Mouse (Mus musculus): ENCODE measurements at regions not wholly inside any gene's neighbourhood (a gene's known extent, or its start where the extent isn't known, plus 50 kb on each side); places are given as distances from the start of the nearest gene placed in this dataset.

DNA sequence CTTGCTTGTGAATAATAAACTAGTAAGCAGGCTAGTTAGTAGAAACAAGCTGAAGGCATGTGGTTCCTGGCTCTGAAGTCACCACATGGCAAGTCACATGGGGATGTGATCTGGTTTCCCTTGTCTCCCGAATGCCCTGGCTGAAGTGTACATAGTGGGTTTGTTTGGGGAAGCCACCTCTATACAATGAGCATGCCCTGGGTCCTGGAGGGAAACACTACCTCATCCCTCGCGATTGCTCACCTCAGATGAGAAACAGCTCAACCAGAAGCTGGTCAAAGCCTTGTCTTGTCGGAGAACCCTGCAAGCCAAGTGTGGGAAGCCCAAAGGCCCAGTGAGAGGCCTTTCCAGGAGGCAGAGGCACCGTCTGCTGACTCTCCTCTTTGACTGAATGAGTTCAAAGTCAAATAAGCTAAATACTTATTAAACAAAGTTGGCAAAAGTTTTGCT lies 64.3 kb upstream of the 1700024P04Rik start:
- H3K9me3 ChIP-seq = peaks cover 15% of the 10 kb centered on the region
- H3K4me1 ChIP-seq = peaks cover 12% of the 10 kb centered on the region
- H3K36me3 ChIP-seq (replicated peaks; ENCODE audit: low read length) = no peaks in the 10 kb centered on the region
- H3K27me3 ChIP-seq (replicated peaks) = peaks cover 2% of the 10 kb centered on the region
- H3K4me3 ChIP-seq (replicated peaks) = no peak overlapping the region
- no peak for TF ChIP-seq FLI1 (IDR thresholded peaks at IDR 0.05; ENCODE audit: low read length)
- TF ChIP-seq GATA1 (IDR thresholded peaks at IDR 0.05; ENCODE audit: borderline replicate concordance, low read length) = no peak

DNA sequence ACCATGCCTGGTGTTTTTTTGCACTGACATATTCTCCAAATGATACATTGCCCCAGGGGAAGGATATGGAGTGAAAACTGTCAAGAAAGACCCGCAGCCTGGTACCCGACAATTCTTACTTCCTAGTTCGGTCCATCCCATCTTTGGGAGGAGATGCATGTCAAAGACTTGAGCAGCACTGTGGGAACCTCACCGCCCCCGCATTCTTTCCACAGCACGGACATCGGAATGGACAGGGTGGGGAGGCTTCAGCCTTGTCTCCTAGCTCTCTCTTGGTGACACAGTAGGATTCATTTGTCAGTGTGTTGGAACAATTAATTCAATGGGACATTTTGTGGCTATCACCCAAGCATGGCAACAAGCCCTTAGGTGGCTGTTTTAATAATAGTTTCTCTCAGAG lies 62.9 kb upstream of the 1700024P04Rik start:
- Histone ChIP-seq H3K27me3 (replicated peaks) (peaks cover 2% of the 10 kb centered on the region), H3K4me1 (peaks cover 12% of the 10 kb centered on the region), H3K36me3 (replicated peaks; ENCODE audit: low read length) (no peaks in the 10 kb centered on the region), H3K4me3 (replicated peaks) (no peak overlapping the region), H3K9me3 (peaks cover 24% of the 10 kb centered on the region)
- no peak for TF ChIP-seq GATA1 (IDR thresholded peaks at IDR 0.05; ENCODE audit: borderline replicate concordance, low read length)
- no peak for TF ChIP-seq FLI1 (IDR thresholded peaks at IDR 0.05; ENCODE audit: low read length)

DNA sequence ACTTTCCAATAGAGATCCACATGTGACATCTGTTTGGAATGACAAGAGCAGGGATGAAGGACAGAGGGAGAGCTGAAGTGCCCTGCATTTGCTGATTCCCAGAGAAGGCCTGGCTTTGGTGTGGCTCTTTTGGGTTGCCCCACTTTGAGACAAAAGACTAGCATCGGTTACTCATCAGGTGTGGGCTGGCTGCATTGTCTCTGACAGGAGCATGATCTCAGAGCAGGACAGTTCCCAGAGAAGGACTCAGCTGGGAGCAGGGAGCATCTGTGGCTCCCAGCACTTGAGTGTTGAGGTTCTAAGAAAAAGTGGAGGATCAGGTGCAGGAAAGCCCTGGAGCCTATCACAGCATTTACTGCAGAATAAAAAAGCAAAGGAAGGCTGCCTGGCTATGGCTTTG lies 62.4 kb upstream of the 1700024P04Rik start:
- TF ChIP-seq GATA1 (IDR thresholded peaks at IDR 0.05; ENCODE audit: borderline replicate concordance, low read length) = no peak
- TF ChIP-seq FLI1 (IDR thresholded peaks at IDR 0.05; ENCODE audit: low read length) = no peak
- Histone ChIP-seq H3K27me3 (replicated peaks) (peaks cover 2% of the 10 kb centered on the region), H3K4me3 (replicated peaks) (no peak overlapping the region), H3K9me3 (peaks cover 29% of the 10 kb centered on the region), H3K4me1 (peaks cover 12% of the 10 kb centered on the region), H3K36me3 (replicated peaks; ENCODE audit: low read length) (no peaks in the 10 kb centered on the region)

DNA sequence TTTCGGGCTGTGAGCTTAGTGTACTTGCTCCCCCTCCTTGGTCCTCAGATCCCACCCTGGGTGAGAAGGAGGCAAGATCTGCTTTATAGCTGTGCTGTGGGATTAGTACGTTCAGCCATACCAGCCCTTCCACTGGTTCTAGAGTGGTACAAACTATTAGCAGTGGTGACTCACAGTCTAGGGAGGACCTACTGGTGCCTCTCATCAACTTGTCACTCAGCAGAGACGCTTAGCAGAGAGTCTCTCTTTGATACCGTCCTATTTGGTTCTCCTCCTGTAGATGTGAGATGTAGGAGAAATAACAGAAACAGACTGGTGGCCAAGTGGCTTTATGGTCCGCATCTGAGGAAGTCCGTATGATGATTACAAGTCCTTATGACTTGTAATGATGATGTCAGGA lies 57.7 kb upstream of the 1700024P04Rik start:
- Histone ChIP-seq H3K36me3 (replicated peaks; ENCODE audit: low read length) (no peaks in the 10 kb centered on the region), H3K27me3 (replicated peaks) (peaks cover 9% of the 10 kb centered on the region), H3K9me3 (peaks cover 62% of the 10 kb centered on the region), H3K4me1 (peaks cover 8% of the 10 kb centered on the region; the same call in 1 of the 2 replicates), H3K4me3 (replicated peaks) (no peak overlapping the region)
- no peak for TF ChIP-seq FLI1 (IDR thresholded peaks at IDR 0.05; ENCODE audit: low read length)
- TF ChIP-seq GATA1 (IDR thresholded peaks at IDR 0.05; ENCODE audit: borderline replicate concordance, low read length) = no peak

DNA sequence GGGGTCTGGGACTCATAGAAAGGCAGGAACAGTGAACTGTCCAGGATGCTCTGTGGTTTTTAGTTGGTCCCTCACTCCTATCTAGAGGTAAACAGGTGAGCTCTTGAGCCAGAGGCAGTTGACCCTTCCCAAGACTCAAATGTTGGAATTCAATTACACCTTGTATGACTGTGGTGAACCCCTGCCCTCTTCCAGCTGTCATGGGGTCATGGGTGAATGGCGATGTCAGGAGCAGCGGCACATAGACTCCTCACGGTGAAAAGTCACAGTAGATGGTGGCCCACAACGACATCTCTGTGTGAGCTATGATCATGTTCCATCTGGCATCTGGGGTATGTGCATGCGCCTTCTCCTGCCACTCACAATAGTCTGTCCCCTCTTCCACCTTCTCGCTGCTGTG lies 56.9 kb upstream of the 1700024P04Rik start:
- peaks cover 8% of the 10 kb centered on the region; the same call in 1 of the 2 replicates for H3K4me1 ChIP-seq
- peaks cover 9% of the 10 kb centered on the region for H3K27me3 ChIP-seq (replicated peaks)
- peaks cover 70% of the 10 kb centered on the region for H3K9me3 ChIP-seq
- H3K4me3 ChIP-seq (replicated peaks) = no peak overlapping the region
- no peaks in the 10 kb centered on the region for H3K36me3 ChIP-seq (replicated peaks; ENCODE audit: low read length)
- no peak for TF ChIP-seq FLI1 (IDR thresholded peaks at IDR 0.05; ENCODE audit: low read length)

DNA sequence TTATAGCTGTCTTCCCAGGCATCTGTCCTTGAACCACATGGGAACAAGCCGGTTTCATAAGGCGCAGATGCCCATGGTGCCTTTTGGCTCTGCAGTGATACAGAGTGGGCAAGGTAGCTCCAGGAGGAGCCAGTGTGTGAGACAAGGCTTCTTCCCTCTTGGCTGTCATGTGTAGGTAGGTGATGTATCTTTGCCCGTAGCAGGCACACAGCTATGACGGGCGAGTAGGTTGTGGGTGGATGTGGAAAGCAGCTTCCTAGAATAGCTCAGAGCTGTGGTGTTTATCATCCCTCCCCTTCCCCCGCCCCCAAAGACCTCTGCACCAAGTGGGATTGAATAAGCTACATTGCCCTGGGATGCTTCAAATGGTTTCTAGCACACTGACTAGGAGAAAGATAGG lies 56.5 kb upstream of the 1700024P04Rik start:
- Histone ChIP-seq H3K36me3 (replicated peaks; ENCODE audit: low read length) (no peaks in the 10 kb centered on the region), H3K4me1 (peaks cover 8% of the 10 kb centered on the region; the same call in 1 of the 2 replicates), H3K9me3 (peaks cover 70% of the 10 kb centered on the region), H3K27me3 (replicated peaks) (peaks cover 9% of the 10 kb centered on the region), H3K4me3 (replicated peaks) (peak overlapping the region; percentile 9)
- TF ChIP-seq FLI1 (IDR thresholded peaks at IDR 0.05; ENCODE audit: low read length) (no peak), GATA1 (IDR thresholded peaks at IDR 0.05; ENCODE audit: borderline replicate concordance, low read length) (no peak)

DNA sequence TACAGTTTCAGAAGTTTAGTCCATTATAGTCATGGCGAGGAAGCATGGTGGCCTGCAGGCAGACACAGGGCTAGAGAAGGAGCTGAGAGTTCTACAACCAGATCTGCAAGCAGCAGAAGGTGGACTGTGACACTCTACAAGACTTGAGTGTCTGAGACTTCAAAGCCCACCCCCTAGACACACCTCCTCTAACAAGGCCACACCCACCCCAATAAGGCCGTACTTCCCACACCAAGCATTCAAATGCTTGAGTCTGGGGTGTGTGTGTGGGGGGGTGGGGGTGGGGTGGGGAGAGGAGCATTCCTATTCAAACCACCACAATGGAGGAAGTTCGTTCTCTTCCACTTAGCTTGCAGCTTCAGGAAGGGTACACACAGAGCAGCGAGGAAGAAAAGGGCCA lies 55.8 kb upstream of the 1700024P04Rik start:
- H3K4me3 ChIP-seq (replicated peaks) = no peak overlapping the region
- peaks cover 68% of the 10 kb centered on the region for H3K9me3 ChIP-seq
- H3K36me3 ChIP-seq (replicated peaks; ENCODE audit: low read length) = no peaks in the 10 kb centered on the region
- no peak for TF ChIP-seq GATA1 (IDR thresholded peaks at IDR 0.05; ENCODE audit: borderline replicate concordance, low read length)
- no peak for TF ChIP-seq FLI1 (IDR thresholded peaks at IDR 0.05; ENCODE audit: low read length)
- peaks cover 9% of the 10 kb centered on the region for H3K27me3 ChIP-seq (replicated peaks)
- H3K4me1 ChIP-seq = peaks cover 8% of the 10 kb centered on the region; the same call in 1 of the 2 replicates

DNA sequence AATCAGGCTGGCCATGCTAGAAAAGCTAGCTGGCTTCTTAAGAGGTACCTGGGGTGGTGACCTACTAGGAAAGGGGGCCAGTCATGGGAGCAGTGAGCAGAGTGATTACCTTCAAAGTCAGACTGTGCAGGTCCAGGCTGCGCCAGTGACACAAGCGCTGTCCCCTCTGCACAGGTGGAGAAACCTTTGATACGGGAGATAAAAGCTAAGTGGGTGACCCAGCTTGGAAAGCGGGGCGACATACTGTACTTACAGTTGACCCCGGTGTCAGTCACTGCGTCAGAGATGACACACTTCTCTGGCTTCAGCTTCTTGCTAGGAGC lies 54.7 kb upstream of the 1700024P04Rik start:
- H3K4me3 ChIP-seq (replicated peaks) = no peak overlapping the region
- H3K9me3 ChIP-seq = peaks cover 60% of the 10 kb centered on the region
- no peaks in the 10 kb centered on the region for H3K36me3 ChIP-seq (replicated peaks; ENCODE audit: low read length)
- peaks cover 8% of the 10 kb centered on the region; the same call in 1 of the 2 replicates for H3K4me1 ChIP-seq
- peaks cover 9% of the 10 kb centered on the region for H3K27me3 ChIP-seq (replicated peaks)
- TF ChIP-seq GATA1 (IDR thresholded peaks at IDR 0.05; ENCODE audit: borderline replicate concordance, low read length) (no peak), FLI1 (IDR thresholded peaks at IDR 0.05; ENCODE audit: low read length) (no peak)

DNA sequence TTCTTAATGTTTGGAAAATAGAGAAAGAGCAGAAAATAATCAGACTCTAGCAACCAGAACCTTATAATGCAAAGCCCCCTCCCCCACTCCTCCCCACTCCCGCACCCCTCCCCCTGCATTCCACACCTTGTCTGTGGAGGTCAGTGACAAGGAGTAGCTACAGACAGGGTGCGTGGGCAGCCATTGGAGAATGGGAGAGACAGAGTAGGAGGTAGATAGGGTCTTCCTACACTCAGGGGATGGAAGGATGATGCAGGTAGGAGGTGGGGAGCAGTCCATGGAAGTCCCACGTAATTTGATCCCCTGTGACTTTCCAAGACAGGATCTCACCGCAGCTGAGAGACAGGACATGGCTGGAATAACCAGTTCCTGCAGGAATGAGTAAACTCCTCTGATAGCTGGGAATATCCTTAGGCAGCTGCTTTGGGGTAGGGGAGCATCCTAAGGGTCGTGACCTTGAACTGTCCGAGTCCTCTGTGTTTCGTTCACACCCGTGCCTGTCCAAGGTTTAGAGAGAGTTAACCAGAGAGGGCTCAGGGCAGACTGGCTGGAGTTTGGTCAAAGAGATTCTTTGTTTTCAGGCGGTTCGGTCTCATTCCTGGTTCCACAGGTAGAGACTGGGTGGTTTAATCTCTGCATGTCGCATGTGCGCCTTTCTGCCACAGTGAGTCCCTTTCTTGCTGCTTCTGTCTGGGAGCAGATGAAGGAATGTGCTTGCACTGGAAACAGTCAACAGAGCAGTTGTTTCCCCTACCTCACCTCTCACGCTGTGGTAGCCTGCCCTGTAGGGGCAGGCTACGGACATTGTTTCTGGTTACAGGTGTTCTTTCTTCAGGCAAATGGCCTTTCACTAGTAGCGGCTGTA lies 54.1 kb upstream of the 1700024P04Rik start:
- Histone ChIP-seq H3K4me3 (replicated peaks) (no peak overlapping the region), H3K4me1 (peaks cover 8% of the 10 kb centered on the region; the same call in 1 of the 2 replicates), H3K36me3 (replicated peaks; ENCODE audit: low read length) (no peaks in the 10 kb centered on the region), H3K9me3 (peaks cover 57% of the 10 kb centered on the region), H3K27me3 (replicated peaks) (peaks cover 9% of the 10 kb centered on the region)
- no peak for TF ChIP-seq GATA1 (IDR thresholded peaks at IDR 0.05; ENCODE audit: borderline replicate concordance, low read length)

DNA sequence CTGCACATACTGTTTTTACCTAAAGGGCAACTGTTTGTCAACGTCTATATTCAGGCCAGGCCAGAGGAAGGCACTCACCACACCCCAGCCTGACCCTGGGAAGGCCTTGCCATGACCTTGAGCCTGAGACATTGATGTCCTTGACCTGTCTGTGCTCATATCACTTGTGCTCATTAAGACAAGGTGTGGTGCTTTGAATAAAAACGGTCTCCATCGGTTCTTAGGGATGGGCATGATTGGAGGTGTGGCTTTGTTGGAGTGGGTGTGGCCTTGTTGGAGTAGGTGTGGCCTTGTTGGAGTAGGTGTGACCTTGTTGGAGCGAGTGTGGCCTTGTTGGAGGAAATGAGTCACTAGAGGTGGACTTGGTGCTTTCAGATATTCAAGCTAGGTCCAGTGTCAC lies 52.8 kb upstream of the 1700024P04Rik start:
- Histone ChIP-seq H3K36me3 (replicated peaks; ENCODE audit: low read length) (no peaks in the 10 kb centered on the region), H3K9me3 (peaks cover 46% of the 10 kb centered on the region), H3K4me1 (peaks cover 16% of the 10 kb centered on the region), H3K4me3 (replicated peaks) (no peak overlapping the region), H3K27me3 (replicated peaks) (peaks cover 9% of the 10 kb centered on the region)
- TF ChIP-seq GATA1 (IDR thresholded peaks at IDR 0.05; ENCODE audit: borderline replicate concordance, low read length) = no peak
- TF ChIP-seq FLI1 (IDR thresholded peaks at IDR 0.05; ENCODE audit: low read length) = no peak

Data from megakaryocyte, embryonic 14.5 days (primary cell).